Mouse (Mus musculus) B cell, adult 67 days (primary cell): ENCODE measurements around the gene Cnot9. TPM values are rescaled to one million over a fixed set of nuclear protein-coding genes. Genes with fewer than 3 reads are reported as not detected.

ENCODE experiments used
- total RNA-seq, 2 experiments: library from RNA; stranded (reverse); gene quantifications; 4 replicates each; pipeline ENCODE4 v1.2.4; 2023

The Cnot9 gene
- 10 to 100 TPM; 28.8 to 31.2 TPM for total RNA-seq

GRCm38 (mm10) chr1:74505721-74506464 is at the start of gene Cnot9:
Cnot9 (plus strand) TSS chr1:74506058.

GRCm38 (mm10) chr1:74542451-74542961 is 36.6 kb downstream of the Cnot9 start, which contains the start of gene Plcd4:
Plcd4 (plus strand) TSS chr1:74542888.

DNA sequence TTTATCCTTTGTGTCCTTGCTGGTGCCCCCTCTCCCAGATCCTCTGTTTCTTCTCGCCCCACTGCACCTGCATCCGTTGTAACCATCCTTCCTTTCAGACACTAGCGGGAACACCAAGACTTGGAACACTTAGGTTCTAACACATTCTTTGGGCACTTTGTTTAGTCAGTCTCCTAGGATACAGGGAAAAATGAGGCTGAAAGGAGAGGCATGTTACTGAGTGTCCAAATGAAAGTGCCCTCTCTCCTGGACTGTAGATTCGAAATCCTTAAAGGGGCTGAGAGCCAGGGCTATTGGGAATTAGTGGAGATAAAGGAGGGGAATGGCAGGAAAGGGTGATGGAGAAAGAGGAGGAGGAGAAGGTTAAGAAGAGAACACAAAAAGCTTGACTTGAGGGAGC is 38.3 kb downstream of the Cnot9 start, which contains the start of gene Usp37:
Usp37 (minus strand) TSS at position 101 of the 400 bp plus-strand sequence.

Other genes with a start within 250 kb of the Cnot9 start
- 1 to 10 TPM; 2.1 to 2.3 TPM for gene Gpbar1, start 227.5 kb upstream of the Cnot9 start, total RNA-seq
- gene Aamp, start 221.3 kb upstream of the Cnot9 start, total RNA-seq, result 100 to 1,000 TPM; 120 to 124 TPM
- gene Pnkd, start 221.1 kb upstream of the Cnot9 start, total RNA-seq, result 10 to 100 TPM; 20.0 to 23.6 TPM
- gene Tmbim1, start 200.4 kb upstream of the Cnot9 start, total RNA-seq, result 1 to 10 TPM; 3.4 to 3.6 TPM
- not detected for gene Catip, start 143.9 kb upstream of the Cnot9 start, total RNA-seq
- gene Slc11a1, start 130.9 kb upstream of the Cnot9 start, total RNA-seq, result 1 to 10 TPM in 1 of 2 experiments, under 1 TPM in 1; 0.24 to 3.8 TPM
- 100 to 1,000 TPM; 115 to 120 TPM for gene Ctdsp1, start 114.5 kb upstream of the Cnot9 start, total RNA-seq
- gene Vil1, start 96.7 kb upstream of the Cnot9 start, total RNA-seq, result not detected
- under 1 TPM; 0.29 to 0.80 TPM for gene Plcd4, start 36.8 kb downstream of the Cnot9 start, total RNA-seq
- gene Usp37, start 38.2 kb downstream of the Cnot9 start, total RNA-seq, result 10 to 100 TPM; 27.2 to 37.4 TPM
- gene Zfp142, start 82.2 kb downstream of the Cnot9 start, total RNA-seq, result 10 to 100 TPM; 44.8 to 46.3 TPM
- 10 to 100 TPM in 1 of 2 experiments, 1 to 10 TPM in 1; 9.2 to 12.7 TPM for gene Bcs1l, start 82.2 kb downstream of the Cnot9 start, total RNA-seq
- 10 to 100 TPM; 65.3 to 66.4 TPM for gene Rnf25, start 95.3 kb downstream of the Cnot9 start, total RNA-seq
- under 1 TPM in 1 of 2 experiments, not detected in 1; 0.75 TPM for gene Stk36, start 95.4 kb downstream of the Cnot9 start, total RNA-seq
- gene Ttll4, start 155.7 kb downstream of the Cnot9 start, total RNA-seq, result 10 to 100 TPM; 47.2 to 51.5 TPM
- 10 to 100 TPM; 16.2 to 18.0 TPM for gene Cyp27a1, start 207.5 kb downstream of the Cnot9 start, total RNA-seq
- gene Prkag3, start 243.2 kb downstream of the Cnot9 start, total RNA-seq, result not detected